Mouse (Mus musculus): ENCODE measurements at regions not wholly inside any gene's neighbourhood (a gene's known extent, or its start where the extent isn't known, plus 50 kb on each side); places are given as distances from the start of the nearest gene placed in this dataset.
A peak's percentile ranks its signal among the peaks of the same experiment; 100 is the strongest.

DNA sequence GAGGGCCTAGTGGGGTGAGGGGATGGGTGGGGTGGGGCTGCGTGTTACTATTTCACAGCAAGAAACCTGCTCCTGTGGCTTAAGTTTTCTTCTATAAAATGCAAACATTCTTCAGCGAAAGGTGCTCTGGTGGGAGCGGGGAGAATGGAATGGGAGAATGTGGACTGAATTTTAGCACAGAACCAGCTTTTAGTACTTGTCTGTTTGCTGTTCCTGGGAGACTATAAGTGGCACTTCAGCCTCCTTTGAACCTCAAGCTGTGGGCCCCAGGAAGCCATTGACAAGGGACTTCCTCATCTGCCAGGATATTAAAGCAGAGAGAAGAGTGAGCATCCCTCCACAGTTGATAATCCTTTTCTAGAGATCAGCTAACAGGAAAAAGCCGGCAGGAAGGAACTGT lies 580.2 kb downstream of the Zfp706 start:
- no peak for DNase-seq

DNA sequence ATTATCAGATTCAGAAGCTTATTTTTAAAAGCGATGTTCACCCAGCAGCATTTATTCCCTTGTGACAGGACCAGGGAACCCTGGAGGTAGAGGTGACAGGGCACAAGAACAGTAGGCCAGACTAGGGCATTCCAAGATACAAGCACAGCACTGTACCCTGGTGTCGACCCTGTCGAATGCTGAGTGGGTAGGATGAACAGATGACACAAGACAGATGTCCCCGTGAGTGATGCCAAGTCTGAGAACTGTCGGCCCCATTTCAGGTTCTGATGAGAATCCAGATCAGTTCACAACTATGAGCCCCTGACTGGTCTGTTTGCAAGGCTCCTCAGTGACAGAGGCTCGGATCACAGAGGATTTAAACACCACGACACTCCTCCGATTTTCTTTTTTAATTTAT lies 581.7 kb downstream of the Zfp706 start:
- DNase-seq, result no peak

DNA sequence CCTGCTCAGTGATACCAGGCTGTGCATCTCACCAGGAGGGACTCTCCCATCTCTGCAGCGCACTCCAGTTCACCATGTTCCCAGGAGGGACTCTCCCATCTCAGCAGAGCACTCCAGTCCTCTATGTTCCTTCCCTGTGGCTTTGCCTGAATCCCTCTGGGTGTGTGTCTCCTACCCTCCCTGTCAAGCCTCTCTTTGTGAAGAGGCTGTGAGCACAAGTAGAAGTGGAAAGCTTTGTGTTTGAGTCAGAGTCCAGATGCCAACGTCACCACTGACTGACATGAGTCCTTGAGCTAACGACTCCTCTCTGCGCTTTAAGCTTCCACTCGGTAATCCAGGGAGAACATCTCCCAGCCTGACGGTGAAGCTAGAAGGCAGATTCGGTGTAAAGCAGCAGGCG lies 583.5 kb downstream of the Zfp706 start:
- no peak for DNase-seq

DNA sequence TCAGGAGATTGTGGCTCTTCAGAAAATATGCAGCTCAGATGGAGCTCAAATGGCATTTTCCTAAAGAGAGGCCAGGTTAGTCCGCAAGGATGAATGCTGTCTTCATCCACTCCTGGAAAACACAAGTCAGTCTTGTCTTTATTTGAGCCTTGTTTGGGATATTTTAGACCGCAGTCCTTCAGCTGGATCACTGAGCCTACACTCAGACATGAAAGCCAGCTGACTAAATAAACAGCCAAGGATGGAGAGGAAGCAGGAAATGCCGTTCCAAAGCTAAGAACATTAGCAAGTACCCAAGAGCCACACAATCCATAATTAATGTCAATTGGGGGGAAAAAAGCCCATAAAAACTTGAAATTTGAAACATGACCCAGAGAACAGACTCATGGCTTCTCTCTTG lies 584.8 kb downstream of the Zfp706 start:
- no peak for DNase-seq

DNA sequence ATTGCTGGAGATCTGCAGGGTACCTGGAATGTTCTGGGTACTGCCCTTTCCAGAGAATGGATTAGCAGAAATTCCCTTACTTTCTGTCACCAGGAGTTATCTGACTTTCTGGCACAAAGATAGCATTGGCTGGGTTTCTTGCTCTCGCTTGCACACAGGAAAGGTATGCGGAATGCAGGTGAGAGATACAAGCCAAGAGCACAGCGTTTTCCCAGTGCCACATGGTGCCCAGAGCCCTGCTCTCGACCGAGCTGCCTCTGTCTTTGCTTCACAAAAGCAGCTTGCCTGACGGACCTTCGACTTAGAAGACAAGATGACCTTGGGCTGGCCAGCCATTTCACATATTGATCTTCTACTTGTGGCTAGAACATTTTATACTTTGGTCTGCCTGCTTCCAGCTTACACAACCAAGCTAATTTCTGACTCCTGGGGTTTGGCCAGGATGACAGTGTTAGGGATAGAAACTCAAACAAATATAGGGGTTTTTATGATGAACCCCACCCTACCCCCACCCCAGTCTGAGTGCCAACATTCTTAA lies 587.6 kb downstream of the Zfp706 start:
- no peak for DNase-seq

DNA sequence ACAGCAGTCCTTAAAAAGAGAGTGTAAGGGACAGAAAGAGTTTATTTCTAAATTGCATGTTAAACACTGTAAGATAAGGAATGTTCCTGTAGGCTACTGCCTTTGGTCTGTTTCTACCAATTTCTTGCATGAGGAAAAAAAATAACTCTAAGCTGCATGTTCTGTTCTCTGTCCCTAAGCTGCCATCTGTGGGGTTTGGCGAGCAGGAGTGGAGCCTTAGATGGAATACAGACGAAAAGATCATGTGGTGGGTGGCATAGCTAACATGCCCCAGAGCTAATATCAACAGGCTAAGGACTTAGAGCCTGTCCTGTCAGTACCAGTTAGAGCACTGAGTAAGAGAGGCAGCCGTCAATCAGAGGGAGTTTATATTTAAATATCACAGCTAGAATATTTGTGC lies 590.1 kb downstream of the Zfp706 start:
- DNase-seq, result no peak

DNA sequence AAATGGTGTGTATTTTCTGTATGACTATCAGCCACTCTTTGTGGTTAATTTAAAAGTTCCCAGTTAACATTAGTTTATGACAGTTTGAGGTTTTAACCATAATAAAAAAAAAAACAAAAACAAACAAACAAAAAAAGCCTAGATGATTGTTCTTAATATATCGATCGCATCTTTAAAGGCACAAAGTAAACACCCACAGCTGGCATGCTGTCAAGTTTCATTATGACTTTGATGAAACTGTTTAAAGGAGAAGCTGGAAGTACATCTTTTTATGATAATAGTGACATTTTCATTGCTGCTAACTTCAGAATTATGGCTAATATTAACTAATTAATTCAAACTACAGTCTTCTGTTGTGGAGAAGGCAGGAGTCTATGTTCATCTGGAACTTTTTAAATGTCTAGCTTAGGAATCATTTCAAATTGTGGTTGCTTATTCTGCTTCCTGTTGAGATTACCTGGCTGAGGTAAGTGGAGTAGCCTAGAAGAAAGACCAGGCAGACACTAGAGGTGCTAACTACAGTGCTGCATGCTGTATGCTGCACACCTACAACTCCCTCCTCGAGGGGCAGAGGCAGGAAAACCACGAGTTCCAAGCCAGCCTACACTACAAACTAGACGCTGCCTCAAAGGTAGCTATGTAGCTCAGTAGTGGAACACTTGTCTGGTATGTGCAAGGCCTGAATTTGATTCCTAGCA lies 591.9 kb downstream of the Zfp706 start:
- DNase-seq, result no peak

DNA sequence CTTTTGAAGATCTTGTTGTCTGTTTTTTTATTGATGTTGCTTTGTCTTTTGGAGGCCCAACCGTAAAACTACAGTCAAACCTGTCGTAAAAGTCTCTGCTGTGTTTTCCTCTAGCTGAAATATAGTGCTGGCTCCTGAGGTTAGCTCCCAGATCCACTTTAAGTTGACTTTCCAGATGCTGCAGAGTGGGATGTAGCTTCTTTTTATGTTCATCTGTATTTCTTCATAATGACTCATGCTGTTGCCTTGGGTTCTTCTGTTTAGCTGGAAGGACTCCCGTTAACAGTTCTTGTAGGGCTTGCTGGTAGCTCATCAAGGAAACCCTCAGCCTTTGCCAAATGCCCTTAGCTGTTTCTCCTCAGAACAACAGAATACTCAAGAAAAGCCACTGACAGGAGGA lies 595.6 kb downstream of the Zfp706 start:
- DNase-seq, result no peak

DNA sequence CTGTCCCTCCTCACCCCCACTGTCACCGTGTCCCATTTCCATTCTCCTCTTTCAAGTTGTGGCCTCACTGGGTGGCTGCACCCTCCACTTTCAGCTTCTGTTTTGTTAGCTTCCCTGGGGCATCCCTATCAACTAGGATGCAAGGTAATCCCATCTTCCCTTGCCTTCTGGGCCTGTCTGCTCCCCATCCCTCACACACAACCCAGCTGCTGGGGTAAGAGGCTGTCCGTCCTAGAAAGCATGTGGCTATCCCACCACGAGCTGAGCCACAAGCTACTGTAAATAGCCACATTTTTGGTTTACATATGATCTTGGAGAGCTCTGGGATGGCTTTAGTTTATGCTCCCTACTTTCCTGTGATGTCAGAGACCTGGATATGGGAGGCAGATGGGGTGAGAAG lies 602.1 kb downstream of the Zfp706 start:
- DNase-seq, result no peak

DNA sequence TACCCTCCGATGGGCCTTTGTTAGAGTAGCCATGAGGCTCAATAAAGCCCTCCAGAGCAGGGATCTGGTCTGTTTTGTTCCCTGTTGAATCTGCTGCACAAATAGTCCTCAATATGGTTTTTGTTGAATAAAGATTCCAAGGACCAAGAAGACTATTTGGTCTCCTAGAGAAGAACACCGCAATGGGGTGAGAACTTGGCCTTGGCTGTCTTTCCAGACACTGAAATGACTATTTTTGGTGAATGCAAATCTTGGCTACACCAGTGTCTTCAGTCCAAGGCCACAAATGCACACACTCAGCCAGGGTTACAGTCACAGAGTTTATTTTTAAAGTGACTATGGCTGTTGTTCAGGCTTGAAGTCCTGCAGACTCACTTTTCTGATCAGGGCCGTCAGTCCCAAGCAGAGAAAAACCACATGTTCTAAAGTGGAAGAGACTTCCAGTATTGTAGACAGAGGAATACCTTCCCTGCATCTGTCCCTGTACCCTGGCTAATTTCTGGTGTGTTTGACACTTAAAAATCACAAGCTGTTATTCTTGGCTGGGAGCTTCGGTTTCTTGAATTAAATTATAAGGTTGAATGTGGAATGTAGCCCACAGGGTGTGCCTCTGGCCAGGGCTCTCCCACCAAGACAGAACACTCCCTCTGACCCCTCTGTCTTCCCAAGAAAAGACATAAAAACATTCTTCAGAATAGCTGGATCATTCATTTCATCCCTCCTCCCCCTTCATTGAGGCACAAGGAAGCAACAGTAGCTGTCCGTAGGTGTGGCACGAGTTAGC lies 604.0 kb downstream of the Zfp706 start:
- DNase-seq, result no peak

DNA sequence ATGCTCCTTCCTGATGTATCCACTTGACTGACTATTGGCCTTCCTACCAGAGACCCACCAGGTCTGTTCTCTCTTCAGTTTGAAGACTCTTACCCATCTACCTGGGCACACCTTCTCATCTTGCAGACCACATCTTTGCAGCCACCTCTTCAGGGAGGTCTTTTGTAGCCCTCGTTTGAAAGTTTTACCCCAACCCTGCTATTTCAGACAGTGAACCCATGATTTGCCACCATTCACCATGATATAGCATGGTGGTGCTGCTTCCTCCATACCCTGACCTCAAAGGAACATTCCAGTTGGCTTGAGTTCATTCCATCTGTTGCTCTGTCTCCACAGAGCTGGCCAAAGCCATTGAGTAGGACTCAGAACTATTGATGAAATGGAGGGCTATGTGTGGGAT lies 605.5 kb downstream of the Zfp706 start:
- DNase-seq, result no peak

DNA sequence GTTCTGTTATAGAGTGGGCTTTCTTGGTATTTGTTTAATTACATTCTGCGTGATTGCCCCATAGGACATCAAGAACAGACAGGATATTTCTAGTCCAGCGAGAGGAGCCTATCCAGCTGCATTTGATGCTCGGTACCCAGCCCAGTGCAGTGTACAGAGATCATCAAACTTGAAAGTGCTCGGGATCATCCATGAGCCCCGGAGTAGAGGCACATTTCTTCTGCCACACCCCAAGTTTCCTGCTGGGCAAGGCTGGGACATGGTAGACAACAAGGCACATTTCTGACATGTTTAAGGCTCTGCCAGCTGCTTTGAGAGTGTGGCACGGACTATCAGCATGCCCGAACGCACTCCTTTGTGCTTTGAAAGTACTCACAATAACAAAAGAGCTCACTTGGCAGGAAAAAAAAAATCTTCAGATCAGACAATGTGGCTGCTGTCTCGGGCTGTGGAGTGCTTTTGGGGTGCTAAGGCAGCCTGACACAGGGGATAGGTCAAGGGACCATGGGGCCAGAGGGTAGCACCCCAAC lies 607.2 kb downstream of the Zfp706 start:
- no peak for DNase-seq

DNA sequence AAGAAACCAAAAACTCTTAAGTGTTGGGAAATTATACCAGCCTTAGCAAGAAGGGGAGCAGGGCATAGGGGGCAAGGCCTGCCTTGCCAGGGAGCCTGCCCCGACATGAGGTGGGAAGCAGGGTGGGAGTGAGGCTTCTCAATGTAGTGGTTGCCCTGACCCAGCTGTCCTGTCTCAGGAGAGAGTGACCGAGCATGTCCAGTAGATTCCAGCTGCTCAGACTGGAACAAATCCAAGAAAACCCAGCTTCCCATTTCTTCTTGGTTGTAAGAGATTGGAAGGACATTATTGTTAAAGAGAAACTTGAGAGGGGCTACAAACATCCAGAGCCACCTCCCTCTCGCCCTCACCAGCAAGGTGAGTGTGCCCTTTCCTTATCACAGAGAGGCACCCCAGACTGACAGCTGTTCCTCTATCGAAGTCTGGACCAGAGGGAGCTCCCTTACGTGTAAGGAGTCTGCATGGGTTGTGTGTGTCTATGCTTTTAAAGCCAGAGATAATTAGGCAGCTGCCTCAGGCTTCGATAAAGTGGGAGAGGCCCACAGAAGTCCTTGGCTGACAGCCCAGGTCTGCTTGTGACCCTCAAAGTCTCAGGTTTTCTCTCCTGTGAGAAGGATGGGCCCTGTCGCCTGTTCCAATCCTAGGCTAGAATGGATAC lies 608.1 kb downstream of the Zfp706 start:
- peak; percentile 6 for DNase-seq

DNA sequence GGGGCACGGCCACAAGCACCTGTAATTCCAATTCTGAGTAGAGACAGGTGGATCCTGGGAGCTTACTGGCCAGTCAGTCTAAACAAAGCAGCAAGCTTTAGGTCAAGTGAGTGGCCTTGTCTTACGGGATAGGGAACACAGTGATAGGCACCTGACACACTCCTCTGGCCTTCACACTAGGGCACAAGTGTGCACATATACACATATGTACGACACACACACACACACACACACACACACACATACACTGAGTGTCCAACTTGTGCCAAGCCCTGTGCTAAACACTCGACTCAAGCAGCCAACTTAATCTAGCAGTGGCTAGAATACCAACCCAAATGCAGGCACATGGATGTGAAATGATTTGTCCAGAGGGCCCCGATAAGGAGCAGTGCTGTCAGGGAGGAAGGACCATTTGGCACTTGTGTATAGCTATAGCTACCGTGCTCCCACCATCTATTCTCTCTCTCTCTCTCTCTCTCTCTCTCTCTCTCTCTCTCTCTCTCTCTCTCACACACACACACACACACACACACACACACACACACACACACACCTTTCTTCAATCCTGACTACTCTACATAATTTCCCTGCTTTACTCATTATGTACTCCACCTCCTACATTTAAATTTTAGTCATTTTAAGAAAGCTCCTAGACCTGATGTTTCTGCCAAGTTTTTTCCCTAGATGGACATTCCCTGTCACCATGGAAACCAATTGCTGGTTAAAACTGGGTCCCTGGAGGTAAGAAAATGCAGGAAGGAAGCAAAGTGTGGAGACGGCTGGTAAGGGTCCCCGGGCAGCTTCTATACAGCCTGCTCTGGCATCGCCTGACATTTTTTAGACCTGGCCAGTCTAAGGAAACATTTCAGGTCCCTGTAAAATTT lies 609.2 kb downstream of the Zfp706 start:
- no peak for DNase-seq

DNA sequence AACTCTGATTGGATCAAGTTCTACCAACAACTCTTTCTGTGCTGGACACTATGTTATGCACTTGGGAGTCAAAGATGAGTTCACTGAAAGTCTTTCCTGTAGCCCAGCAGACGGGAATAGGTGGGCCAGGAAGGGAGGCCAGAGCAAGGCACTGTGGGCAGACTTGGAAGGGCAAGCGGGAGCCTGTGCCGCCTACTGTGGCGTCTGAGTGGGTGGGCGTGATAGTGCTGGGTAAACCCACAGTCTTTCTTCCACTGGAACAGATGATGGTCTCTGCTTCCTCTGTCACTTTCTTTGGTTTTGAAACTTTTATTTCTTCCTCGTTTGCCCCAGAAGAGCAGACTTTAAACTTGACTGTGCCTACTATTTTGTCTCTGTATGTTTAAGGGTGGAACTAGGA lies 610.8 kb downstream of the Zfp706 start:
- DNase-seq, result no peak

DNA sequence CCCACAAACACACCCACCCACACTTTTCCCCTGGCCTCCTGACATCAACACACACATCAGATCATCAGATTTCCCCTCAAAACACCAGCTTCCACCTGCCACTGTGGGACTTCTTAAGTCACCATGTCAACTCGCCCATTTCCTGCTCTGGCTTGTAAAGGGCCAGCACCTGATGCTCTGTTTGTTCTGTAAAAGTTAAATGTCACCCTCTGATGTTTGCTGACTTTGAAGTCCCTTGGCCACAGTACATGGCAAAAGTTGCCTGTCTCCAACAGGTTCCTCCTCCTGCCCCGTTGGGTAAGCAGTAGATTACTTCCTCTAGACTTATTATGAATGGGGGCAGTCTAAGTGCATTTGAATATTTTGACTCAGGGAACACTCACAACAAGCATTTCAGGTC lies 611.3 kb downstream of the Zfp706 start:
- DNase-seq, result no peak

DNA sequence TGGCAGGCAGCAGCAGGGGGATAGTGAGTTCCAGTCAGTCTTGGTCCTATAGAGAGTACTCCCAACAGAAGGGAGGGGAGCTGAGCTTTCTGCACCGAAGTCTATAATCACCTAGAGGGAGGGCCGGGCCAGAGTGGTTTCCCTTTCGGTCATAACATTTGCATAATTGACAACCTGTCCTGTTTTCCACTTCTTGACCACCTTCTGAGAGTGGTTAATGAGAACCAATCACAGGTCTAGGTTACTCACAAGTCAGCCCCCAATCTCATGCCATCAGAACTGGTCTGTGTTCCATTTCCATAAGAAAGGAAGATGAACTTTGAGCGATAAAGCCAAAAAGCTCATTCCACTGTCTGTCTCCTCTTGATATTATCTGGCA lies 611.9 kb downstream of the Zfp706 start:
- no peak for DNase-seq

DNA sequence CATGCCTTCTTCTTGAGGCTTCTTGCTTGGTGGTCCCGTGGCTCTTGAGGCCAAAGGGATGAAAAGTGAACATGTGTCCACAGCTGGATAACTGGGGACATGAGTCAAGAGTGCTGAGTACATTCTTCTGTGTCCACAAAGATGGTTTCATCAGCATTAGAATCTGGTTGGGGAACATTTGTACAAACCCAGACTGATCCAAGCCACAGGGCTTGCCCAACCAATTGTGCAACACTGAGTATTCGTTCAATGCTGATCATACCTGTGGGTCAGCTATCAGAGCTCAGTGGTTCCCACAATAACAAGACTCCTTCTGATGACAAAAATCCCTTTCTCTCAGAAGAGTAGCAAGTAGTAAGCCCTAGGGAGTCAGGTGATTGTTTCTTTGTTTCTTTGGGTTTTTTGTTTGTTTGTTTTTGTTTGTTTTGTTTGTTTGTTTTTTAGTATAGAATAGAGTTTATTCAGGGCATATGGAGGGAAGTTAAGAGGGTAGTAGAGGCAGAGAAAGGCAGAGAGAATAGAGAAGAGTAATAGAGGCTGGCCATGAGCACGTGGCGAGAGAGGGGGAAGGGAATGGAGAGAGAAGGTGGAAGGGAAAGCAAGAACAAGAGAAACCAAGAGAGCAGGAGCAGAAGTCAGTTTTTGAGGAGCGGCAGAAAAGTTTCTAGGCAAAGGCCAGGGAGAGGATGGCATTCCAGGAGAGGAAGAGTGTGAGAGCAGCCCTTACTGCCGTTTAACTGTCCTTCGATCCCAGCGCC lies 612.5 kb downstream of the Zfp706 start:
- no peak for DNase-seq

DNA sequence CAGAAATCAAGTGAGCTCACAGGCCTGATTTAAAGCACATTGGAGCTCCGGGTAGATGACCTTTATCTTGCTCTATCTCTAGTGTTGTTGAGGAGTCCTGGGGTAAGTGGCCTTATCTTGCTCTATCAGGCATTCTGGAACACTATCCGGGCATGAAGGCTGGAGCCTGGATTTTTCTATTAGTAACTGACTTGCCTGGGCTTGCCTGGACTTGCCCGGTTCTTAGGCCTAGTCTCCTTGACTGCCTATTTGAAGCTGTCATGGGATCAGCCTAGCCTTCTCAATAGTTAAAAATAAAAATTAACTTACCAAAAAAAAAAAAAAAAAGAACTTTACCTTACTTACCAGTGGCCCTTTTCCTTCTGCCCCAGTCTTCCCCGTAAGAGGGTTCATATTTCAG lies 617.8 kb downstream of the Zfp706 start:
- no peak for DNase-seq

DNA sequence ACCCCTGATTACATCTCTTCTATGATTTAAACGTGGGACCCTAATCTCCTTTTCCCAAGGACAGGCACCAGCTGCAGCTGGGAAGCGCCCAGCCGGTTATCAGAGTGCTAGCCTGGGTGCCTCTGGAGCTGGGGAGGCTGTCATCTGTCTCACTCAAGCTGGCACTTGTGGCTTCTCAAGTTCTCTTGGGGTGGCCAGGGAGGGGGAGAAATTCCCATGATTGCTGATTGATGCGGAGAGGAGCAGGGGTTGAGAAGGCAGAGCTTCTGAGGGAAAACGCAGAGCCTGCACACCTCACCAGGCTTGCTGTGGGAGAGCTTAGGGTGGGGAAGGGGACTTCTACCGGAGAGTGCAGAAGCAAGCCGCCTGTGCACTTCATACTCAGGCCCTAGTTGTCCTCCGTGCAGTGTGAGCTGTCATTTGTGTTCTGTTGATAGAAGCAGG lies 626.3 kb downstream of the Zfp706 start:
- DNase-seq, result no peak

All from gastrocnemius, postnatal 25 days (tissue).